Mouse (Mus musculus) frontal cortex, postnatal 36 days (tissue): ENCODE measurements around the gene Trim13.
"Not testable (repeated sequence)": the region's sequence is repeated elsewhere in the genome, so short reads cannot be mapped to it uniquely, and the experiment has no call there.

Experiments
- DNase-seq, 2 experiments: peaks; one replicate each; pipeline ENCODE4 v3.0.0; 2022; ENCODE audit warnings: low spot score in 2 of 2

Gene Trim13

GRCm38 (mm10) chr14:61597968-61598367 lies at the start of gene Trim13:
TSS of gene Trim13 (plus strand) at chr14:61598247.
- no peak for DNase-seq

- no peak for DNase-seq
Measured at GRCm38 (mm10) chr14:61548614-61549013, 49.4 kb upstream of the Trim13 start.

- DNase-seq = no peak
Measured at GRCm38 (mm10) chr14:61555931-61556288, 42.1 kb upstream of the Trim13 start.

GRCm38 (mm10) chr14:61556289-61557147 lies 41.5 kb upstream of the Trim13 start, which contains the start of gene Spryd7:
TSS of gene Spryd7 (minus strand) at chr14:61556886.
- DNase-seq = peak; percentile 97

GRCm38 (mm10) chr14:61558901-61559300 lies 39.1 kb upstream of the Trim13 start:
- no peak for DNase-seq

- no peak for DNase-seq
Measured at GRCm38 (mm10) chr14:61559856-61560255, 38.2 kb upstream of the Trim13 start.

GRCm38 (mm10) chr14:61566211-61566610 lies 31.8 kb upstream of the Trim13 start:
- DNase-seq = not testable (repeated sequence)

- DNase-seq = no peak
Measured at GRCm38 (mm10) chr14:61569344-61569743, 28.7 kb upstream of the Trim13 start.

- peak; percentile 84 to 88 for DNase-seq
Measured at GRCm38 (mm10) chr14:61571366-61571765, 26.7 kb upstream of the Trim13 start.

- DNase-seq = no peak
Measured at GRCm38 (mm10) chr14:61572131-61572530, 25.9 kb upstream of the Trim13 start.

GRCm38 (mm10) chr14:61575066-61575465 lies 23.0 kb upstream of the Trim13 start:
- DNase-seq = no peak

GRCm38 (mm10) chr14:61575941-61576340 lies 22.1 kb upstream of the Trim13 start:
- no peak for DNase-seq

- no peak for DNase-seq
Measured at GRCm38 (mm10) chr14:61589288-61590065, 8.6 kb upstream of the Trim13 start.

- DNase-seq = no peak
Measured at GRCm38 (mm10) chr14:61596719-61597426, 1.2 kb upstream of the Trim13 start.

- DNase-seq = peak; percentile 90 to 91
Measured at GRCm38 (mm10) chr14:61599057-61599806, 1.2 kb downstream of the Trim13 start.

GRCm38 (mm10) chr14:61601348-61601747 lies 3.3 kb downstream of the Trim13 start:
- no peak for DNase-seq

GRCm38 (mm10) chr14:61603069-61603755 lies 5.2 kb downstream of the Trim13 start:
- no peak for DNase-seq

- no peak for DNase-seq
Measured at GRCm38 (mm10) chr14:61604081-61604480, 6.0 kb downstream of the Trim13 start.

- not testable (repeated sequence) for DNase-seq
Measured at GRCm38 (mm10) chr14:61606088-61606487, 8.0 kb downstream of the Trim13 start.

GRCm38 (mm10) chr14:61607157-61607556 lies 9.1 kb downstream of the Trim13 start, which contains the start of gene Kcnrg:
TSS of gene Kcnrg (plus strand) at chr14:61607457.
- no peak for DNase-seq

GRCm38 (mm10) chr14:61611766-61612165 lies 13.7 kb downstream of the Trim13 start:
- DNase-seq = no peak
